8 mouse cellular contexts compared by ENCODE assay signal in the genomic region with DNA sequence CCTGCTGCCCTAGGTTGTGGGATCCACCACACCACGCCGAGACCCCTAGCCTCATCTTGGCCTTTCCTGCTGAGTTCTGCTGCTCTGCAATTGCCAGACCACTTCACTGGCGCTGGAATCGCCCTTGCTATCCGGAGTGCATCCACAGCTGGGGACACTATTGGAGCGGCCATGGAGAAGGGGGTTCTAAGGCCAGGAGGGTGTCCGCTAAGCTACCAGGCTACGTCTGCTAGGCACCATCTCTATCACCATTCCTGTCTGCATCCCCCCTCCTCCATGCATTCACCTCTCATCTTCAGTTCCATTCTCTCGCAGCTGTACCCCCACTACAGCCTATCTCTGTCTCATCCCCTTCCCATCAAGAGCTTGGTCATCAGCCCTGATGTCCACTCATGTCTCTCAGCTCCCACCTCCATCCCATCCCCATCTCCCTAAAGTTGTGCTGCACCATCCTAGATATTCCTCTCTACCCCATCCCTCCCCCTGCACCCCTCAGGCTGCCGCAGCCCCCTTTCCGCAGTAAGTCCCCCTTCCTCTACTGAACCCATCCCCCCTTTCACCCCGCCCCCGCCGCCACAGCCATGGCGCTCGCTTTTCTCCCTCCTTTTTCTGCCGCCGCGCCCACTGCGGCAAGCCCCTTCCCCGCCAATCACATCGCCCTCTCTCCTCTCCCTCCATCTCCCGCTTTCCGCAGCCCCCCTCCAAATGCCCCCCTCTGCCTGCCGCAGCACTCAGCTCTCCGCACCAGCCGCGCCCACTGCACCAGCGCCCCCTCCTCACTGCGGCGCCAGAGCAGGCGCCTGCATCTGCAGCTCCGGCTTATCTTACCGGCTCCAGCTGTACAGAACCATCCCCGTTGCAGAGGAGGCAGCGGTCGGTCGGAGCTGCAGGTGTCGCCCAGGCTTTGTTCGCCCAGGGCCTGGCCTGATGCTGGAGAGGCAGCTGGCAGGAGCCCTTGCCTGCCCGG. TPM values are rescaled to one million over a fixed set of nuclear protein-coding genes. Genes with fewer than 3 reads are reported as not detected.
DNase-seq lines count a peak whose midpoint lies in the region; ATAC-seq and TF ChIP-seq lines count a peak whose summit lies in the region.

No protein-coding gene starts in this region.

- peak overlapping the region; percentile 12 to 22; a peak in 3 of 4 replicates for H3K4me3 ChIP-seq in heart, embryonic 14.5 days (ENCODE audit: control insufficient read depth in 1 of 2, insufficient read depth in 1 of 2, low read depth in 1 of 2, low read length in 2 of 2)
- peak overlapping the region; percentile 60 for H3K4me3 ChIP-seq in hindbrain, embryonic 13.5 days
- H3K4me3 ChIP-seq in midbrain, embryonic 15.5 days, result peak overlapping the region; percentile 80

- ATAC-seq in heart, embryonic 14.5 days (ENCODE audit: insufficient number of reproducible peaks, insufficient read depth, low FRiP score, low read depth), result no peak
- peak; percentile 78 for ATAC-seq in hindbrain, embryonic 13.5 days (ENCODE audit: low FRiP score)
- ATAC-seq in midbrain, embryonic 15.5 days (replicated peaks), result peak; percentile 89

- no peak overlapping the region for H3K27ac ChIP-seq in heart, embryonic 14.5 days (replicated peaks in 1 of 2; ENCODE audit: control insufficient read depth in 1 of 2, insufficient read depth in 1 of 2, low read depth in 2 of 2, low read length in 2 of 2)
- H3K27ac ChIP-seq in hindbrain, embryonic 13.5 days, result peak overlapping the region; percentile 96
- peak overlapping the region; percentile 98 for H3K27ac ChIP-seq in midbrain, embryonic 15.5 days

- peak overlapping the region; percentile 31 for H3K9ac ChIP-seq in heart, embryonic 14.5 days (ENCODE audit: low read length)
- H3K9ac ChIP-seq in hindbrain, embryonic 13.5 days, result peak overlapping the region; percentile 92
- peak overlapping the region; percentile 96 for H3K9ac ChIP-seq in midbrain, embryonic 15.5 days

- H3K4me2 ChIP-seq in heart, embryonic 14.5 days (ENCODE audit: low read length), result peak overlapping the region; percentile 58
- H3K4me2 ChIP-seq in hindbrain, embryonic 13.5 days, result peak overlapping the region; percentile 74
- H3K4me2 ChIP-seq in midbrain, embryonic 15.5 days, result peak overlapping the region; percentile 77

- no peaks in the 10 kb centered on the region for H3K9me3 ChIP-seq in heart, embryonic 14.5 days (ENCODE audit: control insufficient read depth, low read length)
- H3K9me3 ChIP-seq in hindbrain, embryonic 13.5 days, result no peaks in the 10 kb centered on the region
- H3K9me3 ChIP-seq in midbrain, embryonic 15.5 days, result no peaks in the 10 kb centered on the region

- H3K27me3 ChIP-seq in heart, embryonic 14.5 days (ENCODE audit: control insufficient read depth, insufficient read depth, low read length), result peaks cover 7% of the 10 kb centered on the region
- no peaks in the 10 kb centered on the region for H3K27me3 ChIP-seq in hindbrain, embryonic 13.5 days
- no peaks in the 10 kb centered on the region for H3K27me3 ChIP-seq in midbrain, embryonic 15.5 days (replicated peaks)

- peaks cover 24 to 35% of the 10 kb centered on the region in 2 experiments for H3K4me1 ChIP-seq in heart, embryonic 14.5 days (ENCODE audit: control insufficient read depth in 2 of 2, insufficient read depth in 2 of 2, low read length in 2 of 2)
- peaks cover 69% of the 10 kb centered on the region for H3K4me1 ChIP-seq in hindbrain, embryonic 13.5 days (replicated peaks)
- peaks cover 54% of the 10 kb centered on the region for H3K4me1 ChIP-seq in midbrain, embryonic 15.5 days

- 0 out of 2 replicates have a peak, but pooled peaks cover 3% of the 10 kb centered on the region for H3K36me3 ChIP-seq in heart, embryonic 14.5 days (ENCODE audit: control insufficient read depth, insufficient read depth, low read length)
- peaks cover 19% of the 10 kb centered on the region for H3K36me3 ChIP-seq in hindbrain, embryonic 13.5 days
- peaks cover 4% of the 10 kb centered on the region; the same call in 1 of the 2 replicates for H3K36me3 ChIP-seq in midbrain, embryonic 15.5 days (replicated peaks)

- DNase-seq in heart, postnatal 4 days, result no peak
- peak; percentile 96 for DNase-seq in brain, embryonic 14.5 days (ENCODE audit: low read depth)
- no peak for DNase-seq in gastrocnemius, postnatal 25 days
- DNase-seq in adrenal gland, adult 2 months, result no peak
- DNase-seq in heart, adult 11 months, result no peak

- 0 out of 2 replicates have a peak, but pooled peaks have one; percentile 0 for TF ChIP-seq CTCF in brain, embryonic 14.5 days (IDR thresholded peaks at IDR 0.05; ENCODE audit: borderline replicate concordance, extremely low read depth, insufficient read depth, insufficient read length)

- WGBS in heart, embryonic 14.5 days, result 5% methylated on average over 41 of the region's 41 CpGs
- 7% methylated on average over 39 of the region's 41 CpGs for WGBS in hindbrain, embryonic 13.5 days
- WGBS in midbrain, embryonic 15.5 days, result 2% methylated on average over 38 of the region's 41 CpGs

- TF ChIP-seq POLR2A in brain, embryonic 14.5 days (IDR thresholded peaks at IDR 0.05; ENCODE audit: borderline replicate concordance, extremely low read depth, insufficient read depth, insufficient read length, poor library complexity, severe bottlenecking), result peak; percentile 50; the same call in 1 of the 2 replicates

RNA-seq across cellular contexts. Expression of gene Gpc1, which starts 16.7 kb away (rescaled TPM):
- polyA plus RNA-seq in heart, embryonic 14.5 days (2014; fragmentation: Nextera tagmentation; extraction: Ambion mirVana), result 55.3 and 59.7 TPM in 2 replicates
- total RNA-seq in heart, postnatal 4 days (2021), result 100 to 1,000 TPM; 133 to 148 TPM
- 157 and 180 TPM in 2 replicates for polyA plus RNA-seq in brain, embryonic 14.5 days (2012; rRNA removed)
- 56.2 and 57.1 TPM in 2 replicates for polyA plus RNA-seq in hindbrain, embryonic 13.5 days (2015; fragmentation: Nextera tagmentation; extraction: Ambion mirVana)
- 62.3 and 66.1 TPM in 2 replicates for polyA plus RNA-seq in midbrain, embryonic 15.5 days (2015; fragmentation: Nextera tagmentation; extraction: Ambion mirVana)
- total RNA-seq in gastrocnemius, postnatal 25 days (2021), result 100 to 1,000 TPM; 246 to 275 TPM
- total RNA-seq in adrenal gland, adult 2 months (2021), result 10 to 100 TPM; 61.7 to 84.3 TPM
- polyA plus RNA-seq in adrenal gland, adult 2 months (2012; rRNA removed), result 43.3 and 49.8 TPM in 2 replicates

RNA-seq across cellular contexts. Expression of gene Ankmy1, which starts 54.5 kb away (rescaled TPM):
- 0.16 and 0.89 TPM in 2 replicates for polyA plus RNA-seq in heart, embryonic 14.5 days (2014; fragmentation: Nextera tagmentation; extraction: Ambion mirVana)
- under 1 TPM in 1 of 2 experiments, not detected in 1; 0.14 TPM for total RNA-seq in heart, postnatal 4 days (2021)
- 0.20 and 0.41 TPM in 2 replicates for polyA plus RNA-seq in brain, embryonic 14.5 days (2012; rRNA removed)
- polyA plus RNA-seq in hindbrain, embryonic 13.5 days (2015; fragmentation: Nextera tagmentation; extraction: Ambion mirVana), result 0.23 and 0.98 TPM in 2 replicates
- polyA plus RNA-seq in midbrain, embryonic 15.5 days (2015; fragmentation: Nextera tagmentation; extraction: Ambion mirVana), result 0.69 and 0.88 TPM in 2 replicates
- total RNA-seq in gastrocnemius, postnatal 25 days (2021), result not detected
- 1 to 10 TPM in 1 of 2 experiments, under 1 TPM in 1; 0.69 to 1.0 TPM for total RNA-seq in adrenal gland, adult 2 months (2021)
- 0.18 and 0.26 TPM in 2 replicates for polyA plus RNA-seq in adrenal gland, adult 2 months (2012; rRNA removed)

RNA-seq across cellular contexts. Expression of gene Dusp28, which starts 58.6 kb away (rescaled TPM):
- polyA plus RNA-seq in heart, embryonic 14.5 days (2014; fragmentation: Nextera tagmentation; extraction: Ambion mirVana), result 15.6 and 16.5 TPM in 2 replicates
- total RNA-seq in heart, postnatal 4 days (2021), result 10 to 100 TPM in 1 of 2 experiments, 1 to 10 TPM in 1; 9.3 to 10.6 TPM
- 18.6 and 23.1 TPM in 2 replicates for polyA plus RNA-seq in brain, embryonic 14.5 days (2012; rRNA removed)
- 14.9 and 15.8 TPM in 2 replicates for polyA plus RNA-seq in hindbrain, embryonic 13.5 days (2015; fragmentation: Nextera tagmentation; extraction: Ambion mirVana)
- polyA plus RNA-seq in midbrain, embryonic 15.5 days (2015; fragmentation: Nextera tagmentation; extraction: Ambion mirVana), result 15.4 and 15.7 TPM in 2 replicates
- 10 to 100 TPM; 22.6 to 24.5 TPM for total RNA-seq in gastrocnemius, postnatal 25 days (2021)
- 10 to 100 TPM; 12.5 to 17.2 TPM for total RNA-seq in adrenal gland, adult 2 months (2021)
- polyA plus RNA-seq in adrenal gland, adult 2 months (2012; rRNA removed), result 97.2 and 107 TPM in 2 replicates

Comparison
In these comparisons a context has a peak if more than half of its experiments do, and no peak if none do; other contexts are left out.
1. H3K27ac ChIP-seq: peak in hindbrain, embryonic 13.5 days (single experiment) and midbrain, embryonic 15.5 days (single experiment); none in heart, embryonic 14.5 days (0 of 2).
2. H3K4me3 ChIP-seq: peak in every context shown above with its lines; median percentile 80 in midbrain, embryonic 15.5 days; 60 in hindbrain, embryonic 13.5 days; 17 in heart, embryonic 14.5 days.
3. H3K9ac ChIP-seq: peak in every context shown above with its lines; median percentile 96 in midbrain, embryonic 15.5 days; 92 in hindbrain, embryonic 13.5 days; 31 in heart, embryonic 14.5 days.
4. Peak in every context shown above with its lines, with median percentiles within 50 percentile points of each other: H3K4me2 ChIP-seq.